Mouse (Mus musculus): ENCODE measurements around the gene Gprc5b.

- TF ChIP-seq CTCF (IDR thresholded peaks at IDR 0.05; ENCODE audit: borderline replicate concordance, extremely low read depth, insufficient read depth, insufficient read length) = no peak
- no peak for TF ChIP-seq POLR2A (IDR thresholded peaks at IDR 0.05; ENCODE audit: borderline replicate concordance, extremely low read depth, insufficient read depth, insufficient read length, poor library complexity, severe bottlenecking)
Measured at GRCm38 (mm10) chr7:118926516-118927260, 68.3 kb downstream of the Gprc5b start.
